Mouse (Mus musculus): Measurements from ENCODE around the gene Eef1g.

- TF ChIP-seq REST (IDR thresholded peaks at IDR 0.05; ENCODE audit: insufficient read depth, insufficient read length) (no peak), POLR2A (IDR thresholded peaks at IDR 0.05; ENCODE audit: insufficient read length, low read depth) (peak; percentile 44), CEBPB (IDR thresholded peaks at IDR 0.05; ENCODE audit: insufficient read depth, poor library complexity, severe bottlenecking) (no peak), USF1 (IDR thresholded peaks at IDR 0.05; ENCODE audit: low read depth) (no peak), TCF12 (IDR thresholded peaks at IDR 0.05; ENCODE audit: insufficient read depth, poor library complexity, severe bottlenecking) (no peak), POLR2AphosphoS2 (IDR thresholded peaks at IDR 0.05; ENCODE audit: insufficient read length, low read depth) (peak; percentile 74), E2F4 (IDR thresholded peaks at IDR 0.05; ENCODE audit: insufficient read depth) (no peak), MAX (IDR thresholded peaks at IDR 0.05; ENCODE audit: low read depth) (no peak), MYOD1 (IDR thresholded peaks at IDR 0.05; ENCODE audit: control insufficient read depth in 1 of 3, insufficient read length in 2 of 3, low read depth in 2 of 3) (no peak), MYOG (IDR thresholded peaks at IDR 0.05; ENCODE audit: control insufficient read depth in 1 of 3, insufficient read depth in 1 of 3, insufficient read length in 2 of 3, low read depth in 2 of 3) (no peak), SRF (IDR thresholded peaks at IDR 0.05; ENCODE audit: control insufficient read depth, insufficient read length, low read depth) (no peak), TCF3 (IDR thresholded peaks at IDR 0.05; ENCODE audit: insufficient read length, low read depth) (no peak)
Observed at GRCm38 (mm10) chr19:8980771-8981170, 13.9 kb downstream of the Eef1g start.

Data from myocyte (in vitro differentiated cells).